Mouse (Mus musculus): ENCODE data around the gene Upf3b. TPM values are rescaled to one million over a fixed set of nuclear protein-coding genes. Genes with fewer than 3 reads are reported as not detected.
"Not testable (repeated sequence)": the region's sequence is repeated elsewhere in the genome, so short reads cannot be mapped to it uniquely, and the experiment has no call there.

The Upf3b gene
- total RNA-seq, 2 experiments from 2014 or later = 11.9 to 18.6 TPM

DNA sequence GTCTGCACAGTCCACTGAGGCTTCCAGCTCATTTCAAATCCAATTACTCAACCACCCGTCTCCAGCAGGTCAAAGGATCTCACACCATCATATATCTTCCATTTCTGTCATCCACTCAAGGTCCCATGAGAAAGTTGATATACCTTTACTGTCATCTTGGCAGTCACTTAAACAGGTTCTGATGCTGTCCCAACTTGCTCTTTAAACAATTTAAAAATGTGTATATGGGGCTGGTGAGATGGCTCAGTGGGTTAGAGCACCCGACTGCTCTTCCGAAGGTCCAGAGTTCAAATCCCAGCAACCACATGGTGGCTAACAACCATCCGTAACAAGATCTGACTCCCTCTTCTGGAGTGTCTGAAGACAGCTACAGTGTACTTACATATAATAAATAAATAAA lies 29.8 kb downstream of the Upf3b start:
- not testable (repeated sequence) for DNase-seq

DNA sequence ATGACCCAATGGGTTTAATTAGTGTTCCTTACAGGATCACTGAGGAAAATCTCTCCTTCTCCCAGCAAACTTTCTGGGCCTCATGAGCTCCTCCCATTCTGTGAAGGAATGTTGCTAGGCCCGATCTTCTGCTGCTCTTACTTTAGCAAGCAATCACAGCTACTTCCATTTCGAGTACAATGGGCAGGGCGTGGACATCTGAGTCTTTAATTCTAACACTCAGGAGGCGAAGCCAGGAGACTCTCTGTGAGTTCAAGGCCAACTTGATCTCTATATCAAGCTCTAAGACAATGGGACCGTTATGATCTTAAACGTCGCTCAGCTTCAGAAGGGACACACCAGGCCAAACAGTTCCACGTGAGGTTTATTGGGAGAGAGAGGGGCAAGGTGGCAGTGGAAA lies 33.5 kb downstream of the Upf3b start:
- DNase-seq = no peak

DNA sequence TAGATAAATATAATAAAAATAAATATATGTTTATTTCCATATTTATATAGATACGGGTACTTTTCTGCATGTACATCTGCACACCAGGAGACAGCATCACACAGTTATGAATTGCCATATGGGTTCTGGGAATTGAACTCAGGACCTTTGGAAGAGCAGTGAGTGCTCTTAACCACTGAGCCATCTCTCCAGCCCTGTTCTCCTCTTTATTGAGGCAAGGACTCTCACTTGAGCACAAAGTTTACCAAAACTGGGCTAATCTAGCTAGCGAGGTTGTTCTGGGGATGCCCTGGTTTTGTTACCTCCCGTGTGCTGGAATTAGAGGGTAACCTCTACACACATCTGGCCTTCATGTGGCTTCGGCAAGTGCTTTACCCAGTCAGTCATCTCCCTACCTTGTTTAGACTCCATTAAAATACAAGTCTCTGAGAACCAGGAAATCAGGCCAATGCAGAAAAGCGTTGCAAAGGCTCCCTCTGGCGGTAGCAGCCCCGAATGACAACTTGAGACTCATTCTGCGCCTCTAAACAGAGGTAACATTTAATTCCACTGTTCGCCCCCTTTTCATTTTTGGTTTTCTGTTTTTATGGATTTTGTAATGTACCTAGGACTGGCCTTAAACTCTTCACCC lies 35.7 kb downstream of the Upf3b start:
- peak; percentile 67 for DNase-seq

DNA sequence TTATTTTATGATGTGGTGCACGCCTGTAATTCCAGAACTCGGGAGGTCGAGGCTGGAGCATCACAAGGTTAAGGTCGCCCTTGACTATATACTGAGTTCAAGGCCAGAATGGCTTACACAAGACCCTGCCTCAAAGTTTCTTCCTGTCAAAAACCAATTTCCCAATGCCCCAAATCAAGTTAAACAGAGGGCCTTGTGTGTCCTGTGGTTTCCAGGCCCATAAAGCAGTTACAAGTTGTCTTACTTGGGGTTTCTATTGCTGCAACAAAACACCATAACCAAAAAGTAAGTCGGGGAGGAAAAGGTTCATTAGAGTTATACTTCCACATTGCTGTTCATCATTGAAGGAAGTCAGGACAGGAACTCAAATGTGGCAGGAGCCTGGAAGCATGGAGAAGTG lies 41.4 kb downstream of the Upf3b start:
- DNase-seq = no peak

DNA sequence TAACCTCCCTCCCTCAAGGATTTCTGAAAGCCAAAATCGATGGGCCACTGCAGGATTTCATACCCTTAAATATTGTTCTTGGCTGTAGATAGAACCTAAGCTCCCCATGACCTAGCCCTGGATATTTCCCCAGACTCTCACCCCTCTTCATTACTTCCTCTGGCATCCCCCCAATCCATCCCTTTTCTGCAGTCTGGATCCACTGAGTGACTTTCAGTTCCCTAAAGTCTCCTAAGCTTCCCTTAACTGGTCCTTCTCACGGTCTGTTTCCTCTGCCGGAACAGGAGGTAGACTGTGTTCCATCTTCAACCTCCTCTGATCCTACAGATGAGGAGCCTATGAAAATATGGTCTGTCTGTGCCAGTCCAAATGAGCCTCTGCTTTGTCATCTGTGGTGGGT lies 42.8 kb downstream of the Upf3b start:
- no peak for DNase-seq

DNA sequence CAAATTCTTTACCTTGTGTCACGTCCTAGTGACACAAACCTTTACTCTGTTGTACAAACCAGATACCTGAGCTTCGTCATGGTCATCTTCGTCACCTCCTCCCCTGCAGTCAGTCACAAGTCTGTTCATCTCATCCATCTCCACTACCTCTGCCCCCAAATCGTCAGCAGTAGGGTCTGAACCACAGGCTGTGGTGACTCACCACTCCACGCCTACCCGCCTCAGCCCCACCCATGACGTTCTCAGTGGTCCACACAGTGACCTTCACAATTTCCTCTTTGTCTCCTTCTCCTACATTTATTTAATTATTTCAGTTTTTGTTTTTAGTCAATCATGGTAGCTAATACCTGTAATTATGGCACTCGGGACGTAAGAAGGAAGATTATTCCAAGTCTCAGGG lies 46.2 kb downstream of the Upf3b start:
- DNase-seq = no peak

DNA sequence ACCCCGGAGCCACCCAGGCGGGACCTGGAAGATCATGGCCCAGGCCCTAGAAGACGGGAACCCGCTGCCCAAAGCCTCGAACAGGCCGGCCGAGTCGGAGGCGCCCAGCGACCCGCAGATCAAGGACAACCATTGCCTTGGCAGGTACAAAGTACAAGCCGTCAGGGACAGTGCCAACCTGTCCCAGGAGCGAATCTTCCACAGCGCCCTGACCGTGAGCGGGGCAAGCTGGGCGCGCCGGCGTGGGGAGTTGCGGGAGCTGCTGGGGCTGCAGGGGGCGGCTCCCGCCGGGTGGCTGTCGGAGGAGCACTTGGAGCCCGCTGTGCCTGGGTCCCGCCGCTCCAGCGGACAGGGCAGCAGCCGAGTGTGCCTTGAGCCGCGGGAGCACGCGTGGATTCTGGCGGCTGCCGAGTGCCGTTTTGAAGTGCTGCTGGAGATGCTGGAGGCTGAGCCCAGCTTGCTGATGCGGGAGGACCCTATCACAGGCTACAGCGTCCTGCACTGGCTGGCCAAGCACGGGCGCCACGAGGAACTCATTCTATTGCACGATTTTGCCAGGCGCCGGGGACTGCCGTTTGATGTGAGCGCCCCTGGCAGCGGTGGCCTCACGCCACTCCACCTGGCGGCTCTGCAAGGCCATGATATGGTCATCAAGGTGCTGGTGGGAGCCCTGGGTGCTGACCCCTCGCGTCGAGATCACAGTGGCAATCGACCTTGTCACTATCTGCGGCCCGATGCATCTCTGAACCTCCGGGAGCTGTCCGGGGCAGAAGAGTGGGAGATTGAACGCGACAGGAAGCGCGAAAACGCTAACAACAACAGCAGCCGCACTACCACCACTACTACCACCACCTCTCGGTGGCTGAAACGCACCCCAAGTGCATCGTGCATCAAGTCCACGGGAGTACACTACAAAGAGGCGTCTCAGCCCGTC lies 61.0 kb downstream of the Upf3b start:
- DNase-seq = peak; percentile 13

DNA sequence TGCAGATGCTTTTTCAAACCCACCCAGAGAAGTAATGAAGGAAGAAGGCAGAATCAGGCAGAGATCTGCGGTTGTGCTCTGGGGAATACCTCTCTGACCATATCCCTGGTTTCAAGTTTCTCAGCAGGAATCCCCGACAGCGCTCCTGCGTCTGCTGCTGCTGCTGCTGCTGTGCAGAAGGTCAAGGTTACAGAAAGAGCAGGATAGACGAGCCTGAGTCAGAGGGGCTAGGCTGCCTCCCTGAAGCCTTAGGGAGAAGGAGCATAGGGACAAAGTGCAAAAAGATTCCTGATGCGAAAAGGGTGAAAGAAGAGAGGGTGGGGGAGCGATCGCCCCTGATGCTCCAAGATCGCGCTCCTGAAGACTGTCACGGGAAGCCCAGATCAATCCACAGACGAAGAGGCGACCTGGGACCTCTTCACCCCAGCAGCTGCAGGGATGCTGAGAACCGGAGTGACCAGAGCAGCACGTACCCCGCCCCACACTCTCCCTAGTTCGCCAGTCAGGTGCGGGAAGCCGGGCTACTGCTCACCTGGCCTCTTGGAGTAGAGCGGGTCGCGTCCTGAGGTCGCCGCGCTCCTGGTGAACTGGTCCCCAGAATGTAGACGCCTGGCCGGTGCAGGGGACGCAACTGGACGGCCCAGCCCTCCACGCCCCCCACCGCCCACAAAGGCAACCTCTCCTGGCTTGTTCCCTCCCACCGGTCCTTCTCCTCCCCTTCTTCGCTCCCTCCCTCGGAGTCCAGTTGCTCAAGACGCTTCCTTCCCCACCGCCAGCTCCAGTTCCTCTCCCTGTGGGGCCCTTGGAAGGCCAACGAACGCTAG lies 61.8 kb downstream of the Upf3b start, which contains the start of gene Sowahd:
Gene Sowahd, plus strand, starts transcription at position 780 of the 824 bp plus-strand sequence.
- peak; percentile 10 for DNase-seq

DNA sequence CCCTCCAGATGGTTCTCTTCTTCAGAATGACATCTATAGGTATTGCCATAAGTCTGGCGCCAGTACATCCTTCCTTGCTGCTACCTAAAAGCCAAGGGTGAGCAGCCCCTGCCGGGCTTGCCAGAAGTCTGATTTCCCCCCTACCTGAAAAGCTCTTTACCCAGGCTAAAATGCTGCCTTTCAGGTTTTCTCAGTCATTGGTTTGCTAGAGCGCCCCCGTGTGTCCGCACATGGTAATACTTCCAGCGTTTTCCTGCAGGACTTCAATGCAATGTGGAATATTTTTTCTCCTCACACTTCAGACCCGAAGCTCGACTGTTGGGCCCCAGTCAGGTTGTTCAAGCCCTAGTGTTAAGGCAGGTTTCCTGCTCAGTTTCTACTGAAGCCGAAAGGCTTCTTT lies 67.4 kb downstream of the Upf3b start:
- peak; percentile 71 for DNase-seq

Other genes starting within 250 kb of the Upf3b start
- gene Ube2a, start 236.4 kb downstream of the Upf3b start, total RNA-seq (2021) = 10 to 100 TPM; 60.0 to 66.5 TPM
- gene C330007P06Rik, start 236.2 kb downstream of the Upf3b start, total RNA-seq (2021) = 10 to 100 TPM; 41.0 to 46.1 TPM
- gene Nkrf, start 207.4 kb downstream of the Upf3b start, total RNA-seq (2021) = 1 to 10 TPM; 7.0 to 7.9 TPM
- gene Sept6, start 118.5 kb downstream of the Upf3b start, total RNA-seq (2021) = 10 to 100 TPM; 15.8 to 22.4 TPM
- gene Sowahd, start 61.5 kb downstream of the Upf3b start, total RNA-seq (2021) = under 1 TPM; 0.27 to 0.30 TPM
- 100 to 1,000 TPM; 694 to 724 TPM for gene Rpl39, start 24.9 kb downstream of the Upf3b start, total RNA-seq (2021)
- 10 to 100 TPM; 12.6 to 16.1 TPM for gene Nkap, start 16.5 kb upstream of the Upf3b start, total RNA-seq (2021)
- gene Akap14, start 58.5 kb upstream of the Upf3b start, total RNA-seq (2021) = not detected
- 100 to 1,000 TPM; 559 to 592 TPM for gene Ndufa1, start 80.8 kb upstream of the Upf3b start, total RNA-seq (2021)
- 1 to 10 TPM; 4.3 to 4.6 TPM for gene Rnf113a1, start 80.9 kb upstream of the Upf3b start, total RNA-seq (2021)
- not detected for gene Gm9, start 100.7 kb upstream of the Upf3b start, total RNA-seq (2021)
- not detected for gene Rhox1, start 111.9 kb upstream of the Upf3b start, total RNA-seq (2021)
- not detected for gene Rhox2a, start 134.7 kb upstream of the Upf3b start, total RNA-seq (2021)
- not detected for gene Rhox3a, start 139.6 kb upstream of the Upf3b start, total RNA-seq (2021)
- not detected for gene Rhox4a, start 155.0 kb upstream of the Upf3b start, total RNA-seq (2021)